Mouse (Mus musculus) kidney, embryonic 15.5 days (tissue): ENCODE measurements at regions not wholly inside any gene's neighbourhood (a gene's known extent, or its start where the extent isn't known, plus 50 kb on each side); places are given as distances from the start of the nearest gene placed in this dataset.

Experiments used
- ATAC-seq: fragments of 200-750 bp; cut with Nextera tagmentation; replicated peaks from 2 replicates; pipeline ENCODE4 v1.8.0; 2017; ENCODE audit warnings: moderate TSS enrichment; ENCODE audit not compliant: low FRiP score
- H3K27ac ChIP-seq: fragments of 300-500 bp; sonication (generic); 2 replicates; pipeline ENCODE4 v1.5.1; 2015; ENCODE audit warnings: mild to moderate bottlenecking, inconsistent platforms
- H3K27me3 ChIP-seq: fragments of 300-500 bp; sonication (generic); 2 replicates; pipeline ENCODE4 v1.6.1; 2015; ENCODE audit warnings: inconsistent platforms
- H3K36me3 ChIP-seq: fragments of 300-500 bp; sonication (generic); 2 replicates; pipeline ENCODE4 v1.6.1; 2015; ENCODE audit warnings: inconsistent platforms
- H3K4me1 ChIP-seq: fragments of 300-500 bp; sonication (generic); 2 replicates; pipeline ENCODE4 v1.6.1; 2015; ENCODE audit warnings: inconsistent platforms
- H3K4me2 ChIP-seq: fragments of 300-500 bp; sonication (generic); 2 replicates; pipeline ENCODE4 v1.6.1; 2015; ENCODE audit warnings: moderate library complexity, mild to moderate bottlenecking, inconsistent platforms
- H3K4me3 ChIP-seq: fragments of 300-500 bp; sonication (generic); replicated peaks from 2 replicates; pipeline ENCODE4 v1.5.1; 2015; ENCODE audit warnings: mild to moderate bottlenecking, inconsistent platforms
- H3K9ac ChIP-seq: fragments of 300-500 bp; sonication (generic); 2 replicates; pipeline ENCODE4 v1.6.1; 2015; ENCODE audit warnings: mild to moderate bottlenecking, inconsistent platforms
- H3K9me3 ChIP-seq: fragments of 300-500 bp; sonication (generic); replicated peaks from 2 replicates; pipeline ENCODE4 v1.6.1; 2016; ENCODE audit warnings: inconsistent platforms
- WGBS: fragments of 180-500 bp; shearing (Covaris S2); methylation state at CpG from one replicate; pipeline ENCODE4 v1.1.7; 2015; ENCODE audit warnings: mixed read lengths; 5-methylcytosine and 5-hydroxymethylcytosine counted together

DNA sequence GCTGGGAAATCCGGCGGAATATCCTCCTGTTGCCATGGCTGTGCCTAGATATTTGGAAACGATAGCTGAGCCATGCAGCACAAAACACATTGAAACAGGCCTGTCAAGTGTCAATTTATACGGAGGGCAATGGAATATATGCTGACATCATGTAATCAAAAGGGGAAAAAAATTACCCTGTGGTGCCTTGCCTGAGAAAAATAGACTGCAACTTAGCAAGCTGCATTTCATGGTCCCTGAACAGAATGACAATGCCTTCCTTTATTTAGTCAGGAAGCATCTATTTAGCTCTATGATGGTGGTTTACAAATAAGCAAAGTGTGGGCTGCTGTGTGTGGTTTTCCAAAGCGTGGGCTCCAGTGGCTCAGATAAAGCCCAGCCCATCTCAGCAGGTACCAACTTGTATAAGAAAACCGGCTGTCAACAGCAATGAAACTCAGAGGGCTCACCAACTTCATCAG is 887.4 kb downstream of the Slc4a3 start:
- Histone ChIP-seq H3K36me3 (no peaks in the 10 kb centered on the region), H3K4me1 (no peaks in the 10 kb centered on the region), H3K27ac (no peak overlapping the region), H3K9ac (no peak overlapping the region), H3K27me3 (no peaks in the 10 kb centered on the region), H3K4me3 (no peak overlapping the region), H3K9me3 (no peaks in the 10 kb centered on the region), H3K4me2 (no peak overlapping the region)
- 69% methylated on average over 6 of the region's 6 CpGs for WGBS
- no peak for ATAC-seq

DNA sequence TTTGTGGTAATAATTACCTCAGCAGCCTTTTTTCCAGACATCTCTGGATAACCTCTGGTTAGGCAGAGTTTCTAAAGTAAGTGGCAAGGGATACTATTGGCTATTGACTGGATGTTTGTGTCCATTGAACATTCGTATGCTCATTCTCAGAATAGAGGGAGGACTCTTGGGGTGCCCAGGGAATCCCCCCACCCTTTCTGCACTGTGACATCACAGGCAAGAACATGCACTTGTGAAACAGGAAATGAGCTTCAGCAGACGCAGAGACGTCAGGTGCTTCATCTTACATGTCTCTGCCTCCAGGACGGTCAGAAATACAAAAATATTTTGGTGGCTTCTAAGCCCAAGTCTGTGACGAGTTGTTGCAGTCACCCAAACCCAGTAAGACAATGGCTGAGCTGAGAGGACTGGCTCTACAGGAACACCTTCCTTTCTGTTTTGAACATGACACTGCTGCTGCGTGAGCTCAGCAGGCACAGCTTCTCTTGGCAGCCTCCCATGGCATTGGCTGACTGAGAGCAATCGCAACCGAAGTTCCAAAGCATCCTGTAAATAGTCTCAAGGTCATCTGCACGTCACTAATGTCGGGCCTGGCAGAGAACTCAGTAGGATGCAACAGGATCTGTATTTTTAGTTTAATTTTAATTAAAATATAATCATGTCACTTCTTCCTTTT is 904.6 kb downstream of the Slc4a3 start:
- H3K9ac ChIP-seq = no peak overlapping the region
- H3K4me2 ChIP-seq = no peak overlapping the region
- H3K36me3 ChIP-seq = no peaks in the 10 kb centered on the region
- H3K27ac ChIP-seq = no peak overlapping the region
- 66% methylated on average over 10 of the region's 10 CpGs for WGBS
- no peaks in the 10 kb centered on the region for H3K27me3 ChIP-seq
- H3K4me3 ChIP-seq = no peak overlapping the region
- ATAC-seq = no peak
- H3K9me3 ChIP-seq = no peaks in the 10 kb centered on the region
- H3K4me1 ChIP-seq = no peaks in the 10 kb centered on the region

DNA sequence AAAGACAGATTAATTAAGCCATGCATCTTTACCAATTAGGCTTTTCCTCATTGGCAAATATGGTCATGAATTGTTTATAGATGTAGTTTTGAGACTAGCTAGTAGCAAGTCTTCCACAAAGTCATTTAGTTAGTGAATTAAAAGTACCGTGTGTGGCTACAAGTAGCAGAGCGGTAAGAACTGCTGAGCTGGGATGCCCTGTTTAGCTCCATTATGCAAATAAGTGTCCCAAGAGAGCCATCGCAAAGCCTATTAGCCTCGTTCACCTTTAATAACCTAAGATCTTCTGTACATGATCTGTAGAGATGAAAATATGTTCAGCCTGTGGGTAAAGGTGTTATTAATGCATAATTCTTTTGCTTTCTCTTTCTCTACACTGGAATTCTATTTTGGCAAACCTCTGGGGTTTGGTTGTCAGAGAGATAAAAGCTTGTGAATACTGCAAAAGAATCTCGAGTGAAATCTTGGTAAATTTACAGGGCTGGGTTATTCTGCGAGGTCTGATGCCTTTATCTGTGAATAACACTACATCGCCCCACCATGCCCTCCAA is 907.2 kb downstream of the Slc4a3 start:
- Histone ChIP-seq H3K9ac (no peak overlapping the region), H3K27ac (no peak overlapping the region), H3K9me3 (no peaks in the 10 kb centered on the region), H3K4me1 (no peaks in the 10 kb centered on the region), H3K36me3 (no peaks in the 10 kb centered on the region), H3K27me3 (no peaks in the 10 kb centered on the region), H3K4me2 (no peak overlapping the region), H3K4me3 (no peak overlapping the region)
- 83% methylated on average over 7 of the region's 7 CpGs for WGBS
- no peak for ATAC-seq

DNA sequence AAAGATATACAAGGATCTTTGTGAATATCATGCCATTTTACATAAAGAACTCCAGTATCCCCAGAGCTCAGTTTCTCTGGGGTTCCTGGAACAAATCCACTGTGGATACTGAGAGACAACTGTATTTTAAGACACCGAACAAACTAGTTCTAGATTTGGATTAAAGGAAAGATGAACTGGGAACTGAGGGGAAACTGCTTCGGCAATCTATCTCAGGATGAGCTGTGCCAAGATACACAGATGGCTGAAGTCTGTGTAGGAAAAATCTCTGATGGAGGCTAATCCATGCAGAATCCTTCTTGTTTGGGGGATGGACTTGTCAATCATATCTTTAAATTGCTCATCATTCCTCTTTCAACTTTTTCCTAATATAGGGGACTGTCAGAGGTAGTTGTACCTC is 920.5 kb downstream of the Slc4a3 start:
- Histone ChIP-seq H3K27me3 (no peaks in the 10 kb centered on the region), H3K4me1 (no peaks in the 10 kb centered on the region), H3K9me3 (no peaks in the 10 kb centered on the region), H3K36me3 (no peaks in the 10 kb centered on the region), H3K27ac (no peak overlapping the region), H3K4me3 (no peak overlapping the region), H3K9ac (no peak overlapping the region), H3K4me2 (no peak overlapping the region)
- ATAC-seq = no peak
- 81% methylated on average over 2 of the region's 2 CpGs for WGBS

DNA sequence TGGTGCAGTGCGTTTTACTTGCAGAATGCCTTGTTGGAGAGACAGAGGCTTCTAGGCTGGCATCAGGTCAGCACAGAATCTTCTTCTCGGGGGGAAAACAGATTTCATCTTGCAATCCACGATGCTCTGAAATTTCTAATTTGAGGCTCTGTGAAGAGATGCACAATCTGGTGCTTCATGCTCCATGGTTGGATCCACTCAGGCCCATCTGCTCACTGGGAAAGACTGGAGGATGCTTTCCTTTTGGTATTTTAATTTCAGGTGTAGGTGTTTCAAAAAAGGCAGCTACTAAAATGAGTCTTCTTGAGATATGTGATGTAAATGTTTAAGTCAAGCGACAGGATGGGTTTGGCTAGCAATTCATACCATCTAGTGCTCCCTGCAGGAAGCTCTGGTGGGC is 938.1 kb downstream of the Slc4a3 start:
- no peaks in the 10 kb centered on the region for H3K36me3 ChIP-seq
- no peak overlapping the region for H3K4me2 ChIP-seq
- WGBS = 82% methylated on average over 4 of the region's 4 CpGs
- no peaks in the 10 kb centered on the region for H3K4me1 ChIP-seq
- H3K9me3 ChIP-seq = no peaks in the 10 kb centered on the region
- no peak overlapping the region for H3K4me3 ChIP-seq
- no peak overlapping the region for H3K27ac ChIP-seq
- H3K27me3 ChIP-seq = no peaks in the 10 kb centered on the region
- no peak for ATAC-seq
- H3K9ac ChIP-seq = no peak overlapping the region

DNA sequence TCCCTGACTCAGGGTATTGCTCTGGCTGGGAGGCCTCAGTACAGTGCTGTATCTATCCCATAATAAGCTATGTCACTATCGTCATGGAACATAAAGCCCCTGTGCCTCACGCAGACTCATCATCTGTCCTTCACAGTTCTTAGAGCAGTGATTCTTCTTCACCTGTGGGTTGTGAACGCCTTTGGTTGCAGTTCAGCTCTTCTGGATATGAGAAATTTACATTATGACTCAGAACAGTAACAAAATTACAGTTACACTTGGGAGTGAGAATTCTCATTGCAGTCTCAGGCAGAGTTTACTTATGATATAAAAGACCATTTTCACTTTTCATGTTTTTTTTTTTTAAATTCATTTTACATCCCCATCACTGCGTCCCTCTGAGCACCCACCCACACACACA is 941.4 kb downstream of the Slc4a3 start:
- WGBS = 87% methylated on average over 4 of the region's 4 CpGs
- Histone ChIP-seq H3K27ac (no peak overlapping the region), H3K9me3 (no peaks in the 10 kb centered on the region), H3K9ac (no peak overlapping the region), H3K4me1 (peaks cover 11% of the 10 kb centered on the region; the same call in 1 of the 2 replicates), H3K27me3 (no peaks in the 10 kb centered on the region), H3K4me2 (no peak overlapping the region), H3K36me3 (no peaks in the 10 kb centered on the region), H3K4me3 (no peak overlapping the region)
- no peak for ATAC-seq

DNA sequence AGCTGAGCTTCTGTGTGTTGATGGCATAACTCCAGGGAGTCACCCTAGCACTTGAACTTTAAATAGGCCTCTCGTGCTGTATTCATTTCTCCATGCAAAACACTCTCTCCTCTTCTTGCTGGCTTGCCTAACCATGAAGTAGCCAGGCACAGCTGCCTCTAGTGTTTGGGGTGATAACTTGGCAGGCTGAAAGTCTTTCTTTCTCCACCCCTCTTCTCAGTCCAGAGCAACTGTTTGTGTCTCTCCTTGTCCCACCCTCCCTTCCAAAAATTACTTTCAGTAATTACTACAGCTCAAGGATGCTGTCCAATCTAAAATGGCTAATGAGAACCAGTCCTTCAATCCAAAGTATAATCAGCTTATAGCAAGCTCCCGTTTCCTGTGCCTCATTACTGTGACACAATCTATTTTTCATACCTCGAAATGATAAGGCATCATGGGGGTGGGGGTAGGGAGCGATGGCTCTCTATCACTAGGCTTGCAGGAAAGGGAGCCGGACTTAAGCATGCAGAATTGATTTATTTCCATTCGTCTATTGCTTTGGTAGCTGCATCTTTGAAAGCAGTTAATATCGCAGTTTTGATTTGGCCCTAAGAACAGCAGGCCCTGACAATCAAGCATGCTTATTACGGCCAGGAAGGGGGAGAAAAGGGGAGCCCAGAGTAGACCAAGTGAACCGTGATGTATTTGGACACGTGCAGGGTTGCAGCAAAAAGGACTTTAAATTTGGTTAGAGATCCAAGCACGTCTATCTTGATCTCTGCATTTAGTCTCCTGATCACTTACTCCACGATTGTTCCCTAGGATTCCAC is 943.8 kb downstream of the Slc4a3 start:
- WGBS = 44% methylated on average over 12 of the region's 12 CpGs
- no peaks in the 10 kb centered on the region for H3K27me3 ChIP-seq

DNA sequence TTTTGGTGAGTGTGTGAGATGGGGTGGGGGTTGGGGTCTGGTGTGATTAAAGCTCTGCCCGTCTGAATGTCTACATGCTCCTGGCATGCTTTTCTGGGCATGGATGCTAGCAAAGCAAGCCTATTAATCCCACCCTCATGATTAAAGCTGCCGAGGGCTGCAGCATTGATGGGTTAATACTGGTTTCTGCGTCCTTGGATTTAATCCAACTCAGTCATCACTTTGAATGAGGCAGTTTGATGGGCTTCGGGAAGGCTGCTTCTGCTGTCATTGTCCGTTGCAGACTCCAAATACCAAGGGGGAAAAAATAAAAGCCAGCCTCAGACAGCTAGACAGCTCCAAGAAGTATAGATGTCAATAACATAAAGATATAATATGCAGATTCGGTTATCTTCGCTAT is 944.7 kb downstream of the Slc4a3 start:
- 56% methylated on average over 7 of the region's 7 CpGs for WGBS
- no peak overlapping the region for H3K4me3 ChIP-seq
- H3K27ac ChIP-seq = no peak overlapping the region
- H3K4me1 ChIP-seq = peaks cover 11% of the 10 kb centered on the region; the same call in 1 of the 2 replicates
- H3K4me2 ChIP-seq = peak overlapping the region; percentile 17; the same call in 1 of the 2 replicates
- no peaks in the 10 kb centered on the region for H3K27me3 ChIP-seq
- ATAC-seq = no peak
- H3K36me3 ChIP-seq = no peaks in the 10 kb centered on the region
- H3K9ac ChIP-seq = no peak overlapping the region
- no peaks in the 10 kb centered on the region for H3K9me3 ChIP-seq

More for the DNA sequence above, 943.8 kb downstream of the Slc4a3 start:
- no peaks in the 10 kb centered on the region for H3K36me3 ChIP-seq
- no peak overlapping the region for H3K27ac ChIP-seq
- ATAC-seq = no peak
- peaks cover 11% of the 10 kb centered on the region; the same call in 1 of the 2 replicates for H3K4me1 ChIP-seq
- H3K4me3 ChIP-seq = no peak overlapping the region
- no peak overlapping the region for H3K9ac ChIP-seq
- no peaks in the 10 kb centered on the region for H3K9me3 ChIP-seq
- H3K4me2 ChIP-seq = no peak overlapping the region

DNA sequence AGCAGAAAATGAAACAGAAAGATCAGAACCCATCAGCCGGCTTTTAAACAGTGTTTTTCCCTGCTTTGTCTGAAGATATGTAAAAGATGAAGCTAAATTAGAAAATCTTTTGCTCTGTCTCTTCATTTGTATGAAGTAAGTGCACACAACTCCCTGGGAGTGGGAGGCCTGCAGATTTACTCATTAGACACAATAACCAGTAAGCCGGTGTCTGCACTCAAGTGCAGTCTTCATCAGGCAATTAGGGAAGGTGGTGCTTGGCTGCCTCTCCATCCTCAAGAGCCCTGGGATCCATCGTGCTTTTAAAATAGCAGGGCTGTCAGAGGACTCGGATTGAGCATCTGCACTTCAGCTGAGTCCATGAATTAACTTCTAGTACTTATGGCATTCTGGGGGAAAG is 945.1 kb downstream of the Slc4a3 start:
- H3K9me3 ChIP-seq = no peaks in the 10 kb centered on the region
- peaks cover 11% of the 10 kb centered on the region; the same call in 1 of the 2 replicates for H3K4me1 ChIP-seq
- no peaks in the 10 kb centered on the region for H3K27me3 ChIP-seq
- H3K36me3 ChIP-seq = no peaks in the 10 kb centered on the region
- H3K9ac ChIP-seq = no peak overlapping the region
- no peak overlapping the region for H3K4me2 ChIP-seq
- ATAC-seq = no peak
- no peak overlapping the region for H3K4me3 ChIP-seq
- H3K27ac ChIP-seq = no peak overlapping the region
- 55% methylated on average over 4 of the region's 4 CpGs for WGBS

DNA sequence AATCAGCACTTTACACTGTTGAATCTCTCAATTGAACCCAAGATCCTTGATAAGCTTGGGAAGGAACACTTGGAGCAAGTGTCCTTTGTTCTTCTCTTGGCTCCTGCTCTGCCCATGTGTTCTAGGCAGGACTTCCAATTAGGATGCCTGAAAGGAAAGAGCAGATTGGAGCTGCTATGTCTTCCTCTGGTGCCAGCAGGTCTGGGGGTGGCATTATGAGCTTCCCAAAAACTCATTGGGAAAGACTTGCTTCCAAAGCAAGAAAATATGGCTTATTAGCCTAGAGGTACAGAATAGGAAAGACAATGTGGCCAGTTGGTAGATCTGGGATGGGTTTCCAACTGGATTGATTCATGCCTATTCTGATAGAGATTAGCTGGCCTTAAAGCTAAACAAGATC is 959.1 kb downstream of the Slc4a3 start:
- no peak for ATAC-seq

DNA sequence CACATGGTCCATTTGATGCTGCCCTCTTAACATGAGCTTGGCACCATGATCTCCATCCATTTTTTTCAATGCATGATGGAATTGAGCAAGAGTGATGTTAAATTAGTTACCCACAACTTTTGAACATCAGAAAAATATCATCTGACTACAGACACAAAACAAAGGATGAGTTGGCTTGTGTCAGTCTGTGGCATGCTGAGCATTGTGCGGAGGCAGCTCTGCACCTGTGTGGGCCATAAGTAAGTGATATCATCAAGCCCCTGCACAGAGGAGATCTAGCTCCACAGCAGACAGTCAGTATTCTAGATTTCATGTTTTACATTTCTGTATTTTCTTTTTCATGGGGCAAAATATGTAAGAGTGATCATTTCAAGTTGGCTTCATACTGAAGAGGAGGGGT is 962.8 kb downstream of the Slc4a3 start:
- H3K4me3 ChIP-seq = no peak overlapping the region
- no peak overlapping the region for H3K4me2 ChIP-seq
- no peaks in the 10 kb centered on the region for H3K27me3 ChIP-seq
- no peaks in the 10 kb centered on the region for H3K4me1 ChIP-seq
- no peaks in the 10 kb centered on the region for H3K36me3 ChIP-seq
- H3K9ac ChIP-seq = no peak overlapping the region
- H3K27ac ChIP-seq = no peak overlapping the region
- H3K9me3 ChIP-seq = no peaks in the 10 kb centered on the region
- 94% methylated on average over 1 of the region's 1 CpGs for WGBS
- no peak for ATAC-seq

More for the DNA sequence above, 959.1 kb downstream of the Slc4a3 start:
- no peaks in the 10 kb centered on the region for H3K4me1 ChIP-seq
- H3K4me3 ChIP-seq = no peak overlapping the region
- no peak overlapping the region for H3K27ac ChIP-seq
- H3K4me2 ChIP-seq = no peak overlapping the region
- no peak overlapping the region for H3K9ac ChIP-seq
- H3K27me3 ChIP-seq = no peaks in the 10 kb centered on the region
- no peaks in the 10 kb centered on the region for H3K9me3 ChIP-seq
- H3K36me3 ChIP-seq = no peaks in the 10 kb centered on the region

DNA sequence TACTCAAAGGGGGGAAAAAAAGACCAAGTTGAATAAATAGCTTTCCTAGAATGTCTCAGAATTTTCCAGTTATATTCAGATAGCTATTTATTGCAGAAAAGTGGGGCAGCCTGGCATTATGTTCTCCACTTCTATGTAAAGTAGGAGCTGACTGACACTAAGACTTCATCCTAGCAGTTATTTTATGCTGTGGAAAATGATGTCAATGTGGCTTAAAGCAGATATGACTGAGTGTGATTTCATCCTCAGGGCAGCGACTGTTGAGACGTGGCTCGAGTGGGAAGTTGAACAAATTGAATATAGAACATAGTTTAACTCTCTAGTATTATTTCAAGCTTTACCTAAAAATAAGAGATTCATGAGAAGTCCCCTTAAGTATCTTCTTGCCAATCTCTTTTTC is 963.4 kb downstream of the Slc4a3 start:
- Histone ChIP-seq H3K36me3 (no peaks in the 10 kb centered on the region), H3K9ac (no peak overlapping the region), H3K9me3 (no peaks in the 10 kb centered on the region), H3K4me1 (no peaks in the 10 kb centered on the region), H3K4me2 (no peak overlapping the region), H3K4me3 (no peak overlapping the region), H3K27ac (no peak overlapping the region), H3K27me3 (no peaks in the 10 kb centered on the region)
- 88% methylated on average over 3 of the region's 3 CpGs for WGBS
- ATAC-seq = no peak
